Mouse (Mus musculus): ENCODE data around the gene Banf1. TPM values are rescaled to one million over a fixed set of nuclear protein-coding genes. Genes with fewer than 3 reads are reported as not detected.

The Banf1 gene
- polyA plus RNA-seq, 1 experiment: 21.7 TPM

DNA sequence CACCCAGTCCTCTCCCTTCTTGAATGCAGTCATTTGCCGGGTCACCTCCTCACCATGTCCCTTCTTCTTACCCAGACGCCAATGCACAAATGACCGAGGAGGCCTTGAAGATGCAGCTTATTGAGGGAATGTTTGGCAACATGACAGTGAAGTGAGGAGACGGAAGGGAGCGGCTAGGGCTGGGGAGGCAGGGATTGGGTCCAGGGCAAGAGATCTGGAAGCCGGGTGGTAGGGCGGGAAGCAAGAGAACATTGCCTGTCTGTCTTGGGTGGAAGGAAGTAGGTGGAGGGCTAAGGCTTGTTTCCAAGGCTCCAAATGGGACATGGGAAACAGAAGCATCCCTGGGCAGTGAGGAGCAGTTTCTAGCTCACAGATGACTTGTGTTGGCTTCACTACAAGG lies 25.6 kb downstream of the Banf1 start:
- Histone ChIP-seq H3K4me1 (ENCODE audit: control insufficient read depth) (no peaks in the 10 kb centered on the region), H3K36me3 (ENCODE audit: control insufficient read depth) (no peaks in the 10 kb centered on the region), H3K9me3 (ENCODE audit: control insufficient read depth, low read length) (no peaks in the 10 kb centered on the region), H3K27me3 (ENCODE audit: control insufficient read depth) (peaks cover 2% of the 10 kb centered on the region; the same call in 1 of the 2 replicates), H3K4me3 (replicated peaks) (no peak overlapping the region)
- TF ChIP-seq GATA1 (IDR thresholded peaks at IDR 0.05; ENCODE audit: low read length): no peak
- no peak for TF ChIP-seq TAL1 (IDR thresholded peaks at IDR 0.05; ENCODE audit: low read length)

DNA sequence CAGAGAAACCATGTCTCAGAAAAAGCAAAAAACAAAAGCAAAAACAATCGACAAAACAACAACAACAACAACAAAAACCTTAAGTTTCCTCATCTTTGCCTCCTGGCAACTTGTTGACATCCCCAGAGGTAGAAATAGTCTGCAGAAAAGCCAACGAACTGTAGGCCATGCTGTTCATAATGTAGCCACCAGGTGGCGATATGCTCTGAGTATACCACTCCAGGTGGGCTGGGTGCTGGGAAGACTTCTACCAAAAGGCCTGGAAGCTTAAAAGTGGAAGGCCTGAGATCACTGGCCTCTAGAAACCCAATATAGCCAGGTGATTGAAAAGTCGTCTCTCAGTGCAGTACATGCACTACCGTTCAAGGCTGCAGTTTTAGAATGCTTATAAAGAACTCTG lies 29.0 kb downstream of the Banf1 start:
- Histone ChIP-seq H3K27me3 (ENCODE audit: control insufficient read depth) (peaks cover 2% of the 10 kb centered on the region; the same call in 1 of the 2 replicates), H3K4me1 (ENCODE audit: control insufficient read depth) (no peaks in the 10 kb centered on the region), H3K36me3 (ENCODE audit: control insufficient read depth) (no peaks in the 10 kb centered on the region), H3K9me3 (ENCODE audit: control insufficient read depth, low read length) (no peaks in the 10 kb centered on the region), H3K4me3 (replicated peaks) (no peak overlapping the region)
- TF ChIP-seq GATA1 (IDR thresholded peaks at IDR 0.05; ENCODE audit: low read length): no peak
- no peak for TF ChIP-seq TAL1 (IDR thresholded peaks at IDR 0.05; ENCODE audit: low read length)

DNA sequence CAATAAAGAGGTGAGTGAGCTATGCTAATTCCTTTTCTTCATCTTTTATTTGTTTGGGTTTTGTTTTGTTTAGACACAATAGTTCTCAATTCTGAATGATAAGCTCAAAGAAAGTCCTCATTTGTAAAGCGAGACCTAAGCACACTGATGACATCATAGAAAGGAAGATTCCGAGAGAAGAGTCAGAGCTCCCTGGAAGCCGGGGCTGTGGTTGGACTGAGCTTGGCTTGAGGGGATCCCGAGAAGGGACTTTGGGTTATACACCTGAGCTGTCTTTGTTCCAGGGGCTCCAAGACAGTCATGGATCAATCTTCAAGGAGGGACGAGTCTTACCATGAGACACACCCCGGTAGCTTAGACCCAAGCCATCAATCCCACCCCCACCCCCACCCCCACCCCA lies 31.5 kb downstream of the Banf1 start, which contains the start of gene Catsper1:
TSS of gene Catsper1 (plus strand) at position 301 of the 400 bp plus-strand sequence.
- H3K27me3 ChIP-seq (ENCODE audit: control insufficient read depth): no peaks in the 10 kb centered on the region
- no peaks in the 10 kb centered on the region for H3K9me3 ChIP-seq (ENCODE audit: control insufficient read depth, low read length)
- TF ChIP-seq GATA1 (IDR thresholded peaks at IDR 0.05; ENCODE audit: low read length) (no peak), TAL1 (IDR thresholded peaks at IDR 0.05; ENCODE audit: low read length) (no peak)
- H3K36me3 ChIP-seq (ENCODE audit: control insufficient read depth): no peaks in the 10 kb centered on the region
- H3K4me1 ChIP-seq (ENCODE audit: control insufficient read depth): no peaks in the 10 kb centered on the region
- no peak within 1 kb of the TSS for H3K4me3 ChIP-seq (replicated peaks)

DNA sequence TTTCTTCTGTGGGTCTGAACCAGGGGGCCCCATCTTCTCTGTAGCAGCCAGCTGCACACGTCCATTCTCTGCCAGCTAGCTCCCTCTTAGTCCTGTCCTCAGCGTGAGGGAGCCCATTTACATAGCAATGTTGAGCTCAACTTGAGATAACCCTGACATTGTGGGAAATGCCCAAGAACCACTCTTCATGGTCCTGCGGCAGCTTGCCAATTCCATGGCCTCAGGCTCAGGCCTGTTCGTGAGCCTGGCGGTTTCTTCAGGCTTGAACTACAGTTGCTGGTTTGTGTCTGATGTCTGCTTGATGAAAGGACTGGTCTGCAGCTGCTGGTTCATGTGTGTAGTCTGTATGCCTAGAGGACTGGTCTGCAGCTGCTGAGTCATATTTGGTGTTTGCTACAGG lies 32.2 kb downstream of the Banf1 start:
- TF ChIP-seq TAL1 (IDR thresholded peaks at IDR 0.05; ENCODE audit: low read length): no peak
- no peak for TF ChIP-seq GATA1 (IDR thresholded peaks at IDR 0.05; ENCODE audit: low read length)
- Histone ChIP-seq H3K9me3 (ENCODE audit: control insufficient read depth, low read length) (no peaks in the 10 kb centered on the region), H3K36me3 (ENCODE audit: control insufficient read depth) (no peaks in the 10 kb centered on the region), H3K4me1 (ENCODE audit: control insufficient read depth) (no peaks in the 10 kb centered on the region), H3K4me3 (replicated peaks) (no peak overlapping the region), H3K27me3 (ENCODE audit: control insufficient read depth) (no peaks in the 10 kb centered on the region)

DNA sequence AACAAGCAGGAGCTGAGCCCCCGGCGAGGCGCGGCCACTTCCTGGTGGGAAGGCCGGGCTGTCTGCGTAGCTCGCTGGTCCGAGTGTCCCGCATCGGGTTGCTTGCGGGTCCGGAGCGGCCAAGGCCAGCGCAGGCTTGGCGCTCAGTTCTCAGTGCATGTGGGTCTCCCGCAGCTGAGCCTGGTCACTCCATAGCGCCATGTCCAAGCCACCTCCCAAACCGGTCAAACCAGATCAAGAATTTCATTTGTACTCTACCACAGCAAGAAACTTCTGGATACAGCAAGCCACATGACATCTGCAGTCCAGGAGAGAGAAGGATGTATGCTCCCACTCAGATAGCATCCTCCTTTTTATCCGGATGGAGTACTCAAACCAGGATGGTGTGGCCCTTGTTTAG lies 39.0 kb downstream of the Banf1 start:
- H3K9me3 ChIP-seq (ENCODE audit: control insufficient read depth, low read length): no peaks in the 10 kb centered on the region
- no peaks in the 10 kb centered on the region for H3K36me3 ChIP-seq (ENCODE audit: control insufficient read depth)
- H3K4me1 ChIP-seq (ENCODE audit: control insufficient read depth): no peaks in the 10 kb centered on the region
- no peak for TF ChIP-seq TAL1 (IDR thresholded peaks at IDR 0.05; ENCODE audit: low read length)
- TF ChIP-seq GATA1 (IDR thresholded peaks at IDR 0.05; ENCODE audit: low read length): no peak
- H3K27me3 ChIP-seq (ENCODE audit: control insufficient read depth): no peaks in the 10 kb centered on the region; the same call in 1 of the 2 replicates
- H3K4me3 ChIP-seq (replicated peaks): no peak overlapping the region

DNA sequence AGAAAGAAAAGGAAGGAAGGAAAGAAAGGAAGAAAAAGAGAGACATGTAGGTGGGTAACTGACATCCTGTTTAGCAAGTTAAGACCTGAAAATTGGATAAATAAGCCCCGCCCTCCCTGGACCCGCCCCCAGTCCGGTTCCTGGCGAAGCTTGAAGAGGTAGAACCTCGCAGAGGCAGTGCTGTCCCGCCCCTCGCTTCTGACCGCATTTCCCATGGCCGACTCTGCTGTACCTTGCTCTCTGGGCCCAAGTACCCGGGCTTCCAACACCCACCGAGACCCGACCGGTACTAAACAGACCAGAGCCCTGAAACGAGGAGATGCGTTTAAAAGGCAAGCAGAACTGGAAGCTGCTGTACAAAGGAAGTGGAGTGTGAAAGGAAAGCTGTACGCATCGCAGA lies 43.2 kb downstream of the Banf1 start:
- no peaks in the 10 kb centered on the region; the same call in 1 of the 2 replicates for H3K27me3 ChIP-seq (ENCODE audit: control insufficient read depth)
- H3K9me3 ChIP-seq (ENCODE audit: control insufficient read depth, low read length): peaks cover 4% of the 10 kb centered on the region
- no peak overlapping the region for H3K4me3 ChIP-seq (replicated peaks)
- no peaks in the 10 kb centered on the region for H3K4me1 ChIP-seq (ENCODE audit: control insufficient read depth)
- no peaks in the 10 kb centered on the region for H3K36me3 ChIP-seq (ENCODE audit: control insufficient read depth)
- no peak for TF ChIP-seq GATA1 (IDR thresholded peaks at IDR 0.05; ENCODE audit: low read length)
- no peak for TF ChIP-seq TAL1 (IDR thresholded peaks at IDR 0.05; ENCODE audit: low read length)

Other genes starting within 250 kb of the Banf1 start
- 0.52 and 1.2 TPM in 2 replicates for gene Klc2, start 248.6 kb downstream of the Banf1 start, polyA plus RNA-seq (2012)
- 2.6 and 2.7 TPM in 2 replicates for gene Pacs1, start 94.0 kb downstream of the Banf1 start, polyA plus RNA-seq (2012)
- 23.0 and 27.9 TPM in 2 replicates for gene Sf3b2, start 71.7 kb downstream of the Banf1 start, polyA plus RNA-seq (2012)
- gene Gal3st3, start 68.8 kb downstream of the Banf1 start, polyA plus RNA-seq (2012): not detected in 2 replicates
- gene Catsper1, start 31.4 kb downstream of the Banf1 start, polyA plus RNA-seq (2012): not detected in 2 replicates
- not detected in 2 replicates for gene Cst6, start 17.6 kb downstream of the Banf1 start, polyA plus RNA-seq (2012)
- gene Eif1ad, start 427 bp downstream of the Banf1 start, polyA plus RNA-seq (2012): 4.6 and 4.7 TPM in 2 replicates
- 15.8 and 17.4 TPM in 2 replicates for gene Sart1, start 21.5 kb upstream of the Banf1 start, polyA plus RNA-seq (2012)
- not detected in 2 replicates for gene Tsga10ip, start 35.4 kb upstream of the Banf1 start, polyA plus RNA-seq (2012)
- gene Drap1, start 57.8 kb upstream of the Banf1 start, polyA plus RNA-seq (2012): 25.1 and 29.2 TPM in 2 replicates
- 3.1 and 3.7 TPM in 2 replicates for gene AI837181, start 58.0 kb upstream of the Banf1 start, polyA plus RNA-seq (2012)
- gene Fosl1, start 80.4 kb upstream of the Banf1 start, polyA plus RNA-seq (2012): 0.12 and 0.18 TPM in 2 replicates
- gene Ccdc85b, start 90.7 kb upstream of the Banf1 start, polyA plus RNA-seq (2012): 0.54 and 0.57 TPM in 2 replicates
- gene Fibp, start 93.4 kb upstream of the Banf1 start, polyA plus RNA-seq (2012): 2.4 and 11.7 TPM in 2 replicates
- not detected in 2 replicates for gene Ctsw, start 101.3 kb upstream of the Banf1 start, polyA plus RNA-seq (2012)
- gene Efemp2, start 106.8 kb upstream of the Banf1 start, polyA plus RNA-seq (2012): 0.03 and 0.04 TPM in 2 replicates
- 5.2 and 9.4 TPM in 2 replicates for gene Mus81, start 121.2 kb upstream of the Banf1 start, polyA plus RNA-seq (2012)
- 151 and 164 TPM in 2 replicates for gene Cfl1, start 123.3 kb upstream of the Banf1 start, polyA plus RNA-seq (2012)
- gene 1700020D05Rik, start 136.6 kb upstream of the Banf1 start, polyA plus RNA-seq (2012): 0.10 and 0.18 TPM in 2 replicates
- 1.3 and 1.5 TPM in 2 replicates for gene Snx32, start 143.4 kb upstream of the Banf1 start, polyA plus RNA-seq (2012)
- gene Ovol1, start 193.5 kb upstream of the Banf1 start, polyA plus RNA-seq (2012): 0.01 TPM in 2 replicates
- 0.19 and 0.20 TPM in 2 replicates for gene Ap5b1, start 200.9 kb upstream of the Banf1 start, polyA plus RNA-seq (2012)
- 82.8 and 90.8 TPM in 2 replicates for gene Rnaseh2c, start 234.7 kb upstream of the Banf1 start, polyA plus RNA-seq (2012)
- 6.0 and 7.0 TPM in 2 replicates for gene Kat5, start 243.1 kb upstream of the Banf1 start, polyA plus RNA-seq (2012)